Mouse (Mus musculus) thymus, adult 2 months (tissue): ENCODE results near the gene Dcaf11. TPM values are rescaled to one million over a fixed set of nuclear protein-coding genes. Genes with fewer than 3 reads are reported as not detected.
A peak's percentile ranks its signal among the peaks of the same experiment; 100 is the strongest.

Source experiments
- DNase-seq: peaks from one replicate; pipeline ENCODE4 v3.0.0; 2021
- H3K27ac ChIP-seq: fragments of 200-500 bp; 2 replicates; pipeline ENCODE4 v1.5.1; 2012; ENCODE audit warnings: low read length, control low read depth; ENCODE audit not compliant: control insufficient read depth, insufficient read depth
- H3K27me3 ChIP-seq: fragments of 200-500 bp; 2 replicates; pipeline ENCODE4 v1.6.1; 2012; ENCODE audit warnings: mild to moderate bottlenecking, low read length, moderate library complexity, mixed read lengths; ENCODE audit not compliant: control insufficient read depth, insufficient read depth
- H3K36me3 ChIP-seq: fragments of 200-500 bp; 2 replicates; pipeline ENCODE4 v1.6.1; 2012; ENCODE audit warnings: mild to moderate bottlenecking, low read length, moderate library complexity; ENCODE audit not compliant: control insufficient read depth, insufficient read depth
- H3K4me1 ChIP-seq: fragments of 200-500 bp; replicated peaks from 2 replicates; pipeline ENCODE4 v1.6.1; 2012; ENCODE audit warnings: low read length; ENCODE audit not compliant: control insufficient read depth, insufficient read depth
- H3K4me3 ChIP-seq: fragments of 200-500 bp; 2 replicates; pipeline ENCODE4 v1.5.1; 2012; ENCODE audit warnings: mild to moderate bottlenecking, low read length, control low read depth, moderate library complexity; ENCODE audit not compliant: control insufficient read depth, insufficient read depth
- CTCF ChIP-seq: fragments of 200-500 bp; IDR thresholded peaks from 2 replicates; pipeline ENCODE4 v1.5.1; 2012; ENCODE audit warnings: mild to moderate bottlenecking, control low read depth, low read length, moderate library complexity, borderline replicate concordance; ENCODE audit not compliant: control insufficient read depth, poor library complexity, insufficient read depth; ENCODE audit errors: extremely low read depth
- POLR2A ChIP-seq: fragments of 200-500 bp; IDR thresholded peaks from 2 replicates; pipeline ENCODE4 v1.6.1; 2012; ENCODE audit warnings: mild to moderate bottlenecking, low read length, control low read depth, moderate library complexity; ENCODE audit not compliant: control insufficient read depth, poor library complexity, insufficient read depth; ENCODE audit errors: extremely low read depth
- WGBS: fragments of 180-500 bp; shearing (Covaris S2); methylation state at CpG from one replicate; pipeline ENCODE4 v1.1.7; 2018; 5-methylcytosine and 5-hydroxymethylcytosine counted together
- polyA plus RNA-seq: library from polyadenylated mRNA; depleted of rRNA; stranded (reverse); fragments of >200 nt; gene quantifications from 2 replicates; pipeline ENCODE4 v1.2.3, GENCODE M21; 2012

Dcaf11 gene
- polyA plus RNA-seq, 1 experiment, result 77.7 TPM

GRCm38 (mm10) chr14:55560202-55561073 lies 632 bp downstream of the Dcaf11 start, which contains the start of gene A730061H03Rik:
Gene A730061H03Rik (minus strand): TSS chr14:55560406.
- H3K4me1 ChIP-seq, result peaks cover 8% of the 10 kb centered on the region
- peak within 1 kb of the TSS; percentile 79 for H3K4me3 ChIP-seq
- DNase-seq, result peak; percentile 97
- no peak for TF ChIP-seq CTCF
- peak; percentile 61 for TF ChIP-seq POLR2A
- peak within 1 kb of the TSS; percentile 92 for H3K27ac ChIP-seq
- under 1% methylated on average over 51 of the region's 51 CpGs for WGBS
- peaks cover 6% of the 10 kb centered on the region for H3K36me3 ChIP-seq
- no peaks in the 10 kb centered on the region for H3K27me3 ChIP-seq

DNA sequence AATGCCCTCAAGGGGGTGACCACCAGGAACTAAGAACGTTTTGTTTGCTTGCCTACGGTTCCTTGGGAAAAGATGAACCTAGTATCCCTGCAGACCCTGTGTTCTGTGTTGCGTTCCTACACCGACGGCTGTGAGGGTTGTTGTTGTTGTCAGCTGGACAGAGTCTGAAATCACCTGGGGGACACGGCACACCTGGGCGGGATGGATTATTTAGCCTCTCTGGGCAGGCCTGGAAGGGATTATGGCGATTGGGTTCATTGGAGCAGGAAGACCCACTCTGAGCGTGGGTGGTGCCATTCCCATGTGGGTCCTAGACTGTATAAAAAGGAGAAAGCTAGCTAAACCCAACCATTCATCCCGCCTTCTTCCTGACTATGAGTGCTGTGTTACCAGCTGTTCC lies 2.1 kb downstream of the Dcaf11 start:
- DNase-seq, result no peak
- Histone ChIP-seq H3K27me3 (no peaks in the 10 kb centered on the region), H3K4me1 (peaks cover 8% of the 10 kb centered on the region), H3K4me3 (no peak overlapping the region), H3K36me3 (peaks cover 14% of the 10 kb centered on the region), H3K27ac (no peak overlapping the region)
- 96% methylated on average over 10 of the region's 10 CpGs for whole genome bisulfite sequencing
- TF ChIP-seq POLR2A (no peak), CTCF (no peak)

DNA sequence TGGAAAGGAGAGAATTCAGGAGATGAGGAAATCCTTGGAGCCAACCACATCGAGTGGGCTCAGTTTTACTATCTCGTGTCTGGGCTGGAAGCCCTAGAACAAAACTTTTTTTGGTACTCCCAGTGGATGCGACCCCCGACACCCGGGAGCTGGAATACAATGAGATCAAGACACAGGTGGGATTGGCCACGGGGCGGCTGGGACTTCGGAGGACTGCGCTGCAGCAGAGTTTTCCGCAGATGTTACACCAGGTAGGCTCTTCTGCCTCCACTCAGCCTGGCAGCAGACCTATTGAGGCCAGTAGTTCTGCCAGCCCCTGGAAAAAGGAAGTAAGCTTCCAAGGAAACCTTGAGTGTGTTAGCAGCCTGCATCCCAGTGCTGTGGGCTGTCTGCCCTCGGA lies 3.4 kb downstream of the Dcaf11 start:
- no peak for TF ChIP-seq CTCF
- no peak for TF ChIP-seq POLR2A
- 93% methylated on average over 11 of the region's 11 CpGs for WGBS
- no peak overlapping the region for H3K27ac ChIP-seq
- no peak overlapping the region for H3K4me3 ChIP-seq
- DNase-seq, result no peak
- H3K4me1 ChIP-seq, result peaks cover 8% of the 10 kb centered on the region
- H3K36me3 ChIP-seq, result peaks cover 25% of the 10 kb centered on the region
- H3K27me3 ChIP-seq, result no peaks in the 10 kb centered on the region

- H3K4me3 ChIP-seq, result no peak overlapping the region
- H3K27ac ChIP-seq, result no peak overlapping the region
- H3K36me3 ChIP-seq, result peaks cover 29% of the 10 kb centered on the region
- H3K4me1 ChIP-seq, result peaks cover 8% of the 10 kb centered on the region
- no peaks in the 10 kb centered on the region for H3K27me3 ChIP-seq
- TF ChIP-seq POLR2A (no peak), CTCF (no peak)
- no peak for DNase-seq
- 95% methylated on average over 3 of the region's 3 CpGs for WGBS
These were observed 5.9 kb downstream of the Dcaf11 start for GRCm38 (mm10) chr14:55565748-55566147.

GRCm38 (mm10) chr14:55567496-55567895 lies 7.7 kb downstream of the Dcaf11 start:
- no peak for DNase-seq
- Histone ChIP-seq H3K27ac (no peak overlapping the region), H3K36me3 (peaks cover 29% of the 10 kb centered on the region), H3K4me1 (no peaks in the 10 kb centered on the region), H3K4me3 (no peak overlapping the region), H3K27me3 (no peaks in the 10 kb centered on the region)
- TF ChIP-seq CTCF (no peak), POLR2A (no peak)
- 97% methylated on average over 3 of the region's 3 CpGs for WGBS

DNA sequence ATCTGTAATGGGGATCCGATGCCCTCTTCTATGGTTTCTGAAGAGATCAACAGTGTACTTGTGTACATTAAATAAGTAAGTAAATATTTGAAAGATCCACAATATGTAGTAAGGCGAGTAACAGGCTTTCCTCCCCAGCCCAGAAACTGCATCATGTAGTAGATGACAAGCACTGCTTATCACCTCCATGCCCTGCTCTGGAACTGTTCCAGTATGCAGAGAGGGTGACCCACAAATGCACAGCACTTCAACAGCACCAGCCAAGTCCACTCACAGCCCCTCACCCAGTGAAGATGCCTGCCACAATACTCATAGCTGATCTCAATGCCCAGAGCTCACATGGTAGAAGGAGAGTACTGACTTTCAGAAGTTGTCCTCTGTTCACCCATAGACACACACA lies 10.8 kb downstream of the Dcaf11 start:
- TF ChIP-seq CTCF (no peak), POLR2A (no peak)
- H3K27ac ChIP-seq, result no peak overlapping the region
- peaks cover 21% of the 10 kb centered on the region for H3K36me3 ChIP-seq
- DNase-seq, result no peak
- WGBS, result 96% methylated on average over 2 of the region's 2 CpGs
- H3K27me3 ChIP-seq, result no peaks in the 10 kb centered on the region
- H3K4me1 ChIP-seq, result no peaks in the 10 kb centered on the region
- H3K4me3 ChIP-seq, result no peak overlapping the region
